In the genomic region with DNA sequence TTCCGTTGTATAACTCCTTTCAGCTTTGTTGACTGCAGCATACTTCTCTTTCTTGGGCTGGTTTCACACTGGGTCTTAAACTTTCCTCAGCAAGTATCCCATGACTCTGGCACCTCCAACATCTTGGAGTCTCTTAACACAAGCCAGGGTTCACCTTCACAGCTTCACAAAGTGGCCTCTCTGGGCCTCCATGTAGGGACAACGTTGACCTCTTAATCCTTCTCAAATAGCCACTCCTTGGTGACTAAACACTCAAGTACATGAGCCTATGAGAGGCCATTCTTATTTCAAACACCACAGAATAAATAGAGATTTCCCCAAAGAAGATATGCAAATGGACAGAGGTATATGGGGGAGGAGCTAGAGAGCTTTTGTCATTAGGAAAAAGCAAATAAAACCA, we compare ENCODE assay signal across 19 mouse cellular contexts.
"Had no signal": no experiment of that assay in that cellular context is flagged by ENCODE, and none has a peak within 500 bp of the region (broad histone marks: within the 10 kb centered on the region; RNA-seq: fewer than 3 reads in every experiment).

No protein-coding gene starts in this region.

- H3K4me1 ChIP-seq: limb, embryonic 15.5 days; liver, embryonic 12.5 days; midbrain, embryonic 10.5 days; midbrain, embryonic 12.5 days; neural tube, embryonic 13.5 days; neural tube, embryonic 15.5 days had no signal

- H3K27ac ChIP-seq: limb, embryonic 15.5 days; liver, embryonic 12.5 days; liver, embryonic 14.5 days; midbrain, embryonic 10.5 days; midbrain, embryonic 12.5 days; neural tube, embryonic 13.5 days; neural tube, embryonic 15.5 days had no signal

- ATAC-seq: liver, embryonic 12.5 days; midbrain, embryonic 16.5 days had no signal

- H3K4me3 ChIP-seq: limb, embryonic 15.5 days; liver, embryonic 12.5 days; midbrain, embryonic 10.5 days; midbrain, embryonic 12.5 days; myocyte; neural tube, embryonic 13.5 days; neural tube, embryonic 15.5 days had no signal

- H3K9ac ChIP-seq: limb, embryonic 15.5 days; liver, embryonic 12.5 days; liver, embryonic 14.5 days; lung, embryonic 14.5 days; midbrain, embryonic 12.5 days; neural tube, embryonic 13.5 days; neural tube, embryonic 15.5 days had no signal

- H3K27me3 ChIP-seq: limb, embryonic 15.5 days; liver, embryonic 12.5 days; midbrain, embryonic 12.5 days; neural tube, embryonic 13.5 days; neural tube, embryonic 15.5 days had no signal

- H3K4me2 ChIP-seq: limb, embryonic 15.5 days; liver, embryonic 12.5 days; lung, embryonic 14.5 days; midbrain, embryonic 12.5 days; neural tube, embryonic 13.5 days; neural tube, embryonic 15.5 days had no signal

- H3K36me3 ChIP-seq: limb, embryonic 15.5 days; liver, embryonic 12.5 days; midbrain, embryonic 10.5 days; midbrain, embryonic 12.5 days; neural tube, embryonic 13.5 days; neural tube, embryonic 15.5 days had no signal

- DNase-seq: lung, embryonic 14.5 days; midbrain, embryonic 14.5 days; retina, postnatal 1 day; right cerebral cortex, adult 18-20 months; right cerebral cortex, postnatal 25 days; right cerebral cortex, postnatal 4 days; spleen, adult 18-20 months; thymus, adult 2 months; thymus, postnatal 25 days; thymus, postnatal 4 days had no signal

- H3K9me3 ChIP-seq: limb, embryonic 15.5 days; liver, embryonic 12.5 days; midbrain, embryonic 10.5 days; midbrain, embryonic 12.5 days; neural tube, embryonic 13.5 days; neural tube, embryonic 15.5 days had no signal
